Mouse (Mus musculus) heart, adult 8-10 months (tissue): ENCODE data around the gene Irf8. TPM values are rescaled to one million over a fixed set of nuclear protein-coding genes. Genes with fewer than 3 reads are reported as not detected.
"Not testable (repeated sequence)": the region's sequence is repeated elsewhere in the genome, so short reads cannot be mapped to it uniquely, and the experiment has no call there.

ENCODE experiments used
- DNase-seq: peaks from one replicate; pipeline ENCODE4 v3.0.0; 2022; ENCODE audit warnings: low spot score
- total RNA-seq, 4 experiments: library from RNA; stranded (reverse); gene quantifications; 2 replicates each; pipeline ENCODE4 v1.2.4; 2022

Irf8 gene
- total RNA-seq, 4 experiments from 2014 or later: 2.6 to 4.0 (median 4.0) TPM

- no peak for DNase-seq
Measured at GRCm38 (mm10) chr8:120719586-120720236, 16.4 kb upstream of the Irf8 start.

- no peak for DNase-seq
Measured at GRCm38 (mm10) chr8:120723025-120723424, 13.1 kb upstream of the Irf8 start.

GRCm38 (mm10) chr8:120724096-120724495 is 12.1 kb upstream of the Irf8 start:
- not testable (repeated sequence) for DNase-seq

GRCm38 (mm10) chr8:120724816-120725575 is 11.2 kb upstream of the Irf8 start:
- DNase-seq: no peak

- DNase-seq: no peak
Measured at GRCm38 (mm10) chr8:120725576-120725950, 10.6 kb upstream of the Irf8 start.

GRCm38 (mm10) chr8:120726051-120726450 is 10.1 kb upstream of the Irf8 start:
- no peak for DNase-seq

GRCm38 (mm10) chr8:120728488-120729160 is 7.5 kb upstream of the Irf8 start:
- DNase-seq: no peak

GRCm38 (mm10) chr8:120731582-120731981 is 4.6 kb upstream of the Irf8 start:
- no peak for DNase-seq

- DNase-seq: no peak
Measured at GRCm38 (mm10) chr8:120732068-120732467, 4.1 kb upstream of the Irf8 start.

- DNase-seq: no peak
Measured at GRCm38 (mm10) chr8:120736486-120736885, 328 bp downstream of the Irf8 start.

- DNase-seq: no peak
Measured at GRCm38 (mm10) chr8:120737166-120737565, 1.0 kb downstream of the Irf8 start.

- peak; percentile 52 for DNase-seq
Measured at GRCm38 (mm10) chr8:120738771-120739170, 2.6 kb downstream of the Irf8 start.

- peak; percentile 45 for DNase-seq
Measured at GRCm38 (mm10) chr8:120739526-120739925, 3.4 kb downstream of the Irf8 start.

GRCm38 (mm10) chr8:120740579-120740978 is 4.4 kb downstream of the Irf8 start:
- no peak for DNase-seq

GRCm38 (mm10) chr8:120741001-120741400 is 4.8 kb downstream of the Irf8 start:
- DNase-seq: no peak

GRCm38 (mm10) chr8:120741815-120742530 is 5.8 kb downstream of the Irf8 start:
- no peak for DNase-seq

- DNase-seq: no peak
Measured at GRCm38 (mm10) chr8:120743149-120743897, 7.2 kb downstream of the Irf8 start.

- no peak for DNase-seq
Measured at GRCm38 (mm10) chr8:120743898-120744290, 7.7 kb downstream of the Irf8 start.

- DNase-seq: no peak
Measured at GRCm38 (mm10) chr8:120744448-120744847, 8.3 kb downstream of the Irf8 start.

- DNase-seq: no peak
Measured at GRCm38 (mm10) chr8:120745226-120745625, 9.1 kb downstream of the Irf8 start.

GRCm38 (mm10) chr8:120746007-120746701 is 10.0 kb downstream of the Irf8 start:
- DNase-seq: no peak
